Mouse (Mus musculus): ENCODE measurements around the gene Ndufaf2. TPM values are rescaled to one million over a fixed set of nuclear protein-coding genes. Genes with fewer than 3 reads are reported as not detected.

Gene Ndufaf2
- polyA plus RNA-seq, 1 experiment from 2014 or later = 79.7 TPM

GRCm38 (mm10) chr13:108185530-108185929 is 27.1 kb upstream of the Ndufaf2 start:
- Histone ChIP-seq H3K4me2 (no peak overlapping the region), H3K4me3 (ENCODE audit: low read depth, low read length) (no peak overlapping the region), H3K27me3 (ENCODE audit: insufficient read depth, low read length) (no peaks in the 10 kb centered on the region), H3K9ac (no peak overlapping the region), H3K36me3 (ENCODE audit: insufficient read depth) (peaks cover 49% of the 10 kb centered on the region), H3K4me1 (ENCODE audit: insufficient read depth) (no peaks in the 10 kb centered on the region), H3K27ac (ENCODE audit: low read depth) (no peak overlapping the region), H3K9me3 (ENCODE audit: low read depth, low read length) (no peaks in the 10 kb centered on the region)
- WGBS = 88% methylated on average over 3 of the region's 3 CpGs
- no peak for DNase-seq
- ATAC-seq (ENCODE audit: insufficient read depth) = no peak
- TF ChIP-seq CTCF (IDR thresholded peaks at IDR 0.05; ENCODE audit: low read depth) = no peak

- H3K4me2 ChIP-seq = no peak overlapping the region
- H3K9me3 ChIP-seq (ENCODE audit: low read depth, low read length) = no peaks in the 10 kb centered on the region
- TF ChIP-seq CTCF (IDR thresholded peaks at IDR 0.05; ENCODE audit: low read depth) = no peak
- H3K27me3 ChIP-seq (ENCODE audit: insufficient read depth, low read length) = no peaks in the 10 kb centered on the region
- DNase-seq = no peak
- no peak overlapping the region for H3K4me3 ChIP-seq (ENCODE audit: low read depth, low read length)
- H3K36me3 ChIP-seq (ENCODE audit: insufficient read depth) = peaks cover 47% of the 10 kb centered on the region
- no peak overlapping the region for H3K27ac ChIP-seq (ENCODE audit: low read depth)
- no peaks in the 10 kb centered on the region for H3K4me1 ChIP-seq (ENCODE audit: insufficient read depth)
- no peak overlapping the region for H3K9ac ChIP-seq
- ATAC-seq (ENCODE audit: insufficient read depth) = no peak
Measured at GRCm38 (mm10) chr13:108184743-108185255, 26.4 kb upstream of the Ndufaf2 start.

GRCm38 (mm10) chr13:108180821-108181220 is 22.4 kb upstream of the Ndufaf2 start:
- Histone ChIP-seq H3K9me3 (ENCODE audit: low read depth, low read length) (no peaks in the 10 kb centered on the region), H3K4me3 (ENCODE audit: low read depth, low read length) (no peak overlapping the region), H3K27ac (ENCODE audit: low read depth) (no peak overlapping the region), H3K27me3 (ENCODE audit: insufficient read depth, low read length) (no peaks in the 10 kb centered on the region), H3K9ac (no peak overlapping the region), H3K4me2 (no peak overlapping the region), H3K36me3 (ENCODE audit: insufficient read depth) (peaks cover 68% of the 10 kb centered on the region), H3K4me1 (ENCODE audit: insufficient read depth) (no peaks in the 10 kb centered on the region)
- DNase-seq (no peak), ATAC-seq (ENCODE audit: insufficient read depth) (no peak)
- WGBS = 74% methylated on average over 5 of the region's 5 CpGs
- no peak for TF ChIP-seq CTCF (IDR thresholded peaks at IDR 0.05; ENCODE audit: low read depth)

GRCm38 (mm10) chr13:108179618-108180017 is 21.2 kb upstream of the Ndufaf2 start:
- H3K9ac ChIP-seq = no peak overlapping the region
- TF ChIP-seq CTCF (IDR thresholded peaks at IDR 0.05; ENCODE audit: low read depth) = no peak
- DNase-seq (no peak), ATAC-seq (ENCODE audit: insufficient read depth) (no peak)
- no peaks in the 10 kb centered on the region for H3K9me3 ChIP-seq (ENCODE audit: low read depth, low read length)
- peaks cover 71% of the 10 kb centered on the region for H3K36me3 ChIP-seq (ENCODE audit: insufficient read depth)
- no peak overlapping the region for H3K27ac ChIP-seq (ENCODE audit: low read depth)
- WGBS = 86% methylated on average over 8 of the region's 8 CpGs
- no peak overlapping the region for H3K4me2 ChIP-seq
- H3K4me1 ChIP-seq (ENCODE audit: insufficient read depth) = no peaks in the 10 kb centered on the region
- H3K27me3 ChIP-seq (ENCODE audit: insufficient read depth, low read length) = no peaks in the 10 kb centered on the region
- no peak overlapping the region for H3K4me3 ChIP-seq (ENCODE audit: low read depth, low read length)

GRCm38 (mm10) chr13:108170511-108170910 is 12.1 kb upstream of the Ndufaf2 start:
- DNase-seq (no peak), ATAC-seq (ENCODE audit: insufficient read depth) (no peak)
- Histone ChIP-seq H3K27me3 (ENCODE audit: insufficient read depth, low read length) (no peaks in the 10 kb centered on the region), H3K4me3 (ENCODE audit: low read depth, low read length) (no peak overlapping the region), H3K9me3 (ENCODE audit: low read depth, low read length) (no peaks in the 10 kb centered on the region), H3K27ac (ENCODE audit: low read depth) (no peak overlapping the region), H3K4me2 (no peak overlapping the region), H3K36me3 (ENCODE audit: insufficient read depth) (peaks cover 44% of the 10 kb centered on the region), H3K4me1 (ENCODE audit: insufficient read depth) (no peaks in the 10 kb centered on the region), H3K9ac (no peak overlapping the region)
- WGBS = 87% methylated on average over 8 of the region's 8 CpGs
- TF ChIP-seq CTCF (IDR thresholded peaks at IDR 0.05; ENCODE audit: low read depth) = no peak

GRCm38 (mm10) chr13:108170002-108170401 is 11.6 kb upstream of the Ndufaf2 start:
- Histone ChIP-seq H3K9ac (no peak overlapping the region), H3K4me1 (ENCODE audit: insufficient read depth) (no peaks in the 10 kb centered on the region), H3K27me3 (ENCODE audit: insufficient read depth, low read length) (no peaks in the 10 kb centered on the region), H3K9me3 (ENCODE audit: low read depth, low read length) (no peaks in the 10 kb centered on the region), H3K4me3 (ENCODE audit: low read depth, low read length) (no peak overlapping the region), H3K36me3 (ENCODE audit: insufficient read depth) (peaks cover 41% of the 10 kb centered on the region), H3K4me2 (no peak overlapping the region), H3K27ac (ENCODE audit: low read depth) (no peak overlapping the region)
- DNase-seq (no peak), ATAC-seq (ENCODE audit: insufficient read depth) (no peak)
- WGBS = 87% methylated on average over 1 of the region's 1 CpGs
- TF ChIP-seq CTCF (IDR thresholded peaks at IDR 0.05; ENCODE audit: low read depth) = no peak

GRCm38 (mm10) chr13:108164621-108165020 is 6.2 kb upstream of the Ndufaf2 start:
- H3K36me3 ChIP-seq (ENCODE audit: insufficient read depth) = peaks cover 8% of the 10 kb centered on the region; the same call in 1 of the 2 replicates
- no peak for TF ChIP-seq CTCF (IDR thresholded peaks at IDR 0.05; ENCODE audit: low read depth)
- H3K9me3 ChIP-seq (ENCODE audit: low read depth, low read length) = no peaks in the 10 kb centered on the region
- DNase-seq (no peak), ATAC-seq (ENCODE audit: insufficient read depth) (no peak)
- H3K27me3 ChIP-seq (ENCODE audit: insufficient read depth, low read length) = no peaks in the 10 kb centered on the region
- no peak overlapping the region for H3K27ac ChIP-seq (ENCODE audit: low read depth)
- no peak overlapping the region for H3K4me3 ChIP-seq (ENCODE audit: low read depth, low read length)
- no peak overlapping the region for H3K9ac ChIP-seq
- H3K4me2 ChIP-seq = no peak overlapping the region
- 85% methylated on average over 3 of the region's 3 CpGs for WGBS
- peaks cover 2% of the 10 kb centered on the region; the same call in 1 of the 2 replicates for H3K4me1 ChIP-seq (ENCODE audit: insufficient read depth)

GRCm38 (mm10) chr13:108163912-108164311 is 5.5 kb upstream of the Ndufaf2 start:
- H3K27ac ChIP-seq (ENCODE audit: low read depth) = no peak overlapping the region
- H3K9me3 ChIP-seq (ENCODE audit: low read depth, low read length) = no peaks in the 10 kb centered on the region
- no peaks in the 10 kb centered on the region for H3K27me3 ChIP-seq (ENCODE audit: insufficient read depth, low read length)
- WGBS = 93% methylated on average over 9 of the region's 9 CpGs
- no peak overlapping the region for H3K9ac ChIP-seq
- TF ChIP-seq CTCF (IDR thresholded peaks at IDR 0.05; ENCODE audit: low read depth) = no peak
- H3K4me3 ChIP-seq (ENCODE audit: low read depth, low read length) = no peak overlapping the region
- ATAC-seq (ENCODE audit: insufficient read depth) (no peak), DNase-seq (no peak)
- H3K4me1 ChIP-seq (ENCODE audit: insufficient read depth) = peaks cover 4% of the 10 kb centered on the region; the same call in 1 of the 2 replicates
- no peak overlapping the region for H3K4me2 ChIP-seq
- peaks cover 3% of the 10 kb centered on the region; the same call in 1 of the 2 replicates for H3K36me3 ChIP-seq (ENCODE audit: insufficient read depth)

All from lung, embryonic 14.5 days (tissue).